In genomic region chr11:77498261-77499139, GRCm38 (mm10) we compare ENCODE assay signal across 8 mouse cellular contexts. TPM values are rescaled to one million over a fixed set of nuclear protein-coding genes. Genes with fewer than 3 reads are reported as not detected.
DNase-seq lines count a peak whose midpoint lies in the region; ATAC-seq and TF ChIP-seq lines count a peak whose summit lies in the region.

No protein-coding gene starts in this region.

- H3K36me3 ChIP-seq in heart, embryonic 11.5 days (ENCODE audit: control insufficient read depth, insufficient read depth, low read length): peaks cover 22% of the 10 kb centered on the region
- peaks cover 1% of the 10 kb centered on the region for H3K36me3 ChIP-seq in testis, adult 2 months (ENCODE audit: control insufficient read depth, insufficient read depth, low read length)

- H3K27ac ChIP-seq in heart, embryonic 11.5 days (ENCODE audit: low read depth, low read length): peak overlapping the region; percentile 94
- peak overlapping the region; percentile 50 for H3K27ac ChIP-seq in testis, adult 2 months (ENCODE audit: control insufficient read depth, insufficient read depth, low read depth, low read length)

- ATAC-seq in heart, embryonic 11.5 days (replicated peaks; ENCODE audit: insufficient number of reproducible peaks, low FRiP score, low TSS enrichment): no peak
- ATAC-seq in erythroid progenitor cell, adult 5-6 weeks (replicated peaks; ENCODE audit: low FRiP score, poor library complexity, severe bottlenecking): no peak

- WGBS in heart, embryonic 11.5 days (ENCODE audit: insufficient replicate concordance): 67% methylated on average over 12 of the region's 12 CpGs

- TF ChIP-seq CTCF in testis, adult 2 months (IDR thresholded peaks at IDR 0.05; ENCODE audit: control insufficient read depth, insufficient read depth, insufficient replicate concordance, low read depth, low read length): no peak

- no peak overlapping the region; the same call in 1 of the 2 replicates for H3K4me3 ChIP-seq in heart, embryonic 11.5 days (ENCODE audit: low read depth, low read length)
- no peak overlapping the region; the same call in 1 of the 2 replicates for H3K4me3 ChIP-seq in testis, adult 2 months (ENCODE audit: control insufficient read depth, low read depth, low read length)

- DNase-seq in heart, postnatal 14 days: no peak
- DNase-seq in testis, postnatal 10 days (ENCODE audit: low spot score): no peak
- DNase-seq in kidney, postnatal 10 days: peak; percentile 32
- no peak for DNase-seq in frontal cortex, postnatal 25 days (ENCODE audit: low spot score in 2 of 2)
- no peak for DNase-seq in right cerebral cortex, postnatal 10 days (ENCODE audit: low spot score in 2 of 2)

- peaks cover 44% of the 10 kb centered on the region for H3K4me1 ChIP-seq in heart, embryonic 11.5 days (ENCODE audit: control insufficient read depth, insufficient read depth, low read length)
- peaks cover 33% of the 10 kb centered on the region for H3K4me1 ChIP-seq in testis, adult 2 months (ENCODE audit: control insufficient read depth, insufficient read depth, low read length)

- H3K9me3 ChIP-seq in heart, embryonic 11.5 days (replicated peaks; ENCODE audit: control insufficient read depth, low read length): no peaks in the 10 kb centered on the region

- intact Hi-C loops in heart, postnatal 14 days (cut with DNase I): no loop called here

- TF ChIP-seq POLR2A in testis, adult 2 months (IDR thresholded peaks at IDR 0.05; ENCODE audit: control insufficient read depth, low read depth, low read length): 0 out of 2 replicates have a peak, but pooled peaks have one; percentile 7

- no peaks in the 10 kb centered on the region for H3K27me3 ChIP-seq in heart, embryonic 11.5 days (ENCODE audit: control insufficient read depth, insufficient read depth, low read length)
- no peaks in the 10 kb centered on the region for H3K27me3 ChIP-seq in testis, adult 2 months (ENCODE audit: control insufficient read depth, insufficient read depth, low read length)

- H3K9ac ChIP-seq in heart, embryonic 11.5 days (ENCODE audit: low read depth, low read length): peak overlapping the region; percentile 58

- peak overlapping the region; percentile 37 for H3K4me2 ChIP-seq in heart, embryonic 11.5 days

RNA-seq across cellular contexts. Expression of gene Git1, which starts 5.1 kb away (rescaled TPM):
- polyA plus RNA-seq in heart, embryonic 11.5 days (2014; fragmentation: Nextera tagmentation; extraction: Ambion mirVana): 13.3 and 15.1 TPM in 2 replicates
- 10 to 100 TPM; 49.1 to 50.0 TPM for total RNA-seq in heart, postnatal 14 days (2021)
- polyA plus RNA-seq in testis, adult 2 months (2012; rRNA removed): 566 and 585 TPM in 2 replicates
- 9.2 and 15.5 TPM in 2 replicates for total RNA-seq in erythroid progenitor cell, adult 5-6 weeks (2015; ENCODE audit: low replicate concordance)
- total RNA-seq in erythroid progenitor cell, adult 5-6 weeks (2017; ENCODE audit: low replicate concordance): 6.8 and 11.6 TPM in 2 replicates

RNA-seq across cellular contexts. Expression of gene Ankrd13b, which starts 9.0 kb away (rescaled TPM):
- polyA plus RNA-seq in heart, embryonic 11.5 days (2014; fragmentation: Nextera tagmentation; extraction: Ambion mirVana): 3.0 and 3.4 TPM in 2 replicates
- 10 to 100 TPM; 10.6 to 10.9 TPM for total RNA-seq in heart, postnatal 14 days (2021)
- polyA plus RNA-seq in testis, adult 2 months (2012; rRNA removed): 2.9 and 3.6 TPM in 2 replicates
- 3.2 and 3.8 TPM in 2 replicates for total RNA-seq in erythroid progenitor cell, adult 5-6 weeks (2015; ENCODE audit: low replicate concordance)
- 0.64 TPM in 1 of 2 replicates, not detected in the other for total RNA-seq in erythroid progenitor cell, adult 5-6 weeks (2017; ENCODE audit: low replicate concordance)

RNA-seq across cellular contexts. Expression of gene Abhd15, which starts 16.4 kb away (rescaled TPM):
- 0.82 and 1.5 TPM in 2 replicates for polyA plus RNA-seq in heart, embryonic 11.5 days (2014; fragmentation: Nextera tagmentation; extraction: Ambion mirVana)
- 1 to 10 TPM; 2.0 to 2.7 TPM for total RNA-seq in heart, postnatal 14 days (2021)
- polyA plus RNA-seq in testis, adult 2 months (2012; rRNA removed): 0.17 and 0.28 TPM in 2 replicates
- not detected in 2 replicates for total RNA-seq in erythroid progenitor cell, adult 5-6 weeks (2015; ENCODE audit: low replicate concordance)
- 0.68 and 0.90 TPM in 2 replicates for total RNA-seq in erythroid progenitor cell, adult 5-6 weeks (2017; ENCODE audit: low replicate concordance)

RNA-seq across cellular contexts. Expression of gene Trp53i13, which starts 17.3 kb away (rescaled TPM):
- 23.0 and 24.8 TPM in 2 replicates for polyA plus RNA-seq in heart, embryonic 11.5 days (2014; fragmentation: Nextera tagmentation; extraction: Ambion mirVana)
- total RNA-seq in heart, postnatal 14 days (2021): 10 to 100 TPM in 1 of 2 experiments, 1 to 10 TPM in 1; 9.1 to 10.3 TPM
- 46.7 and 54.1 TPM in 2 replicates for polyA plus RNA-seq in testis, adult 2 months (2012; rRNA removed)
- 0.84 TPM in 1 of 2 replicates, not detected in the other for total RNA-seq in erythroid progenitor cell, adult 5-6 weeks (2015; ENCODE audit: low replicate concordance)
- 2.0 and 6.7 TPM in 2 replicates for total RNA-seq in erythroid progenitor cell, adult 5-6 weeks (2017; ENCODE audit: low replicate concordance)

RNA-seq across cellular contexts. Expression of gene Gm10392, which starts 20.5 kb away (rescaled TPM):
- 0.13 TPM in 1 of 2 replicates, not detected in the other for polyA plus RNA-seq in heart, embryonic 11.5 days (2014; fragmentation: Nextera tagmentation; extraction: Ambion mirVana)
- total RNA-seq in heart, postnatal 14 days (2021): not detected
- not detected in 2 replicates for polyA plus RNA-seq in testis, adult 2 months (2012; rRNA removed)
- not detected in 2 replicates for total RNA-seq in erythroid progenitor cell, adult 5-6 weeks (2015; ENCODE audit: low replicate concordance)
- total RNA-seq in erythroid progenitor cell, adult 5-6 weeks (2017; ENCODE audit: low replicate concordance): 0.13 TPM in 1 of 2 replicates, not detected in the other
